Mouse (Mus musculus) forebrain, embryonic 10.5 days (tissue): ENCODE data around the gene Ikzf4. TPM values are rescaled to one million over a fixed set of nuclear protein-coding genes. Genes with fewer than 3 reads are reported as not detected.
"Not testable (repeated sequence)": the region's sequence is repeated elsewhere in the genome, so short reads cannot be mapped to it uniquely, and the experiment has no call there.

Source experiments
- DNase-seq: peaks from one replicate; pipeline ENCODE4 v3.0.0-alpha.2; 2017; ENCODE audit warnings: low spot score; ENCODE audit errors: extremely low spot score
- H3K27ac ChIP-seq: fragments of 300-500 bp; sonication (generic); 2 replicates; pipeline ENCODE4 v1.5.1; 2016; ENCODE audit warnings: mild to moderate bottlenecking
- H3K27me3 ChIP-seq: fragments of 300-500 bp; sonication (generic); 2 replicates; pipeline ENCODE4 v1.6.1; 2016; ENCODE audit warnings: mild to moderate bottlenecking; ENCODE audit not compliant: poor library complexity, severe bottlenecking
- H3K36me3 ChIP-seq: fragments of 300-500 bp; sonication (generic); replicated peaks from 2 replicates; pipeline ENCODE4 v1.6.1; 2016; ENCODE audit warnings: mild to moderate bottlenecking, moderate library complexity
- H3K4me1 ChIP-seq: fragments of 300-500 bp; sonication (generic); 2 replicates; pipeline ENCODE4 v1.6.1; 2016
- H3K4me3 ChIP-seq: fragments of 300-500 bp; sonication (generic); 2 replicates; pipeline ENCODE4 v1.5.1; 2016; ENCODE audit warnings: mild to moderate bottlenecking, moderate library complexity
- H3K9me3 ChIP-seq: fragments of 300-500 bp; sonication (generic); 2 replicates; pipeline ENCODE4 v1.6.1; 2016; ENCODE audit warnings: mild to moderate bottlenecking, moderate library complexity
- WGBS: fragments of 180-500 bp; shearing (Covaris S2); methylation state at CpG from one replicate; pipeline ENCODE4 v1.1.7; 2016; 5-methylcytosine and 5-hydroxymethylcytosine counted together
- polyA plus RNA-seq: library from polyadenylated mRNA; unstranded; fragments of >200 nt; fragmentation: Nextera tagmentation; extraction: Ambion mirVana; gene quantifications from 2 replicates; pipeline ENCODE4 v1.2.1, GENCODE M21; 2016

Ikzf4 gene
- polyA plus RNA-seq, 1 experiment from 2014 or later: 3.9 TPM

- Histone ChIP-seq H3K36me3 (peaks cover 33% of the 10 kb centered on the region), H3K4me1 (peaks cover 2% of the 10 kb centered on the region), H3K27me3 (peaks cover 6% of the 10 kb centered on the region; the same call in 1 of the 2 replicates), H3K9me3 (no peaks in the 10 kb centered on the region), H3K4me3 (no peak overlapping the region), H3K27ac (no peak overlapping the region)
- WGBS: 16% methylated on average over 6 of the region's 6 CpGs
- DNase-seq: no peak
Measured at GRCm38 (mm10) chr10:128631571-128631970, 14.2 kb downstream of the Ikzf4 start.

DNA sequence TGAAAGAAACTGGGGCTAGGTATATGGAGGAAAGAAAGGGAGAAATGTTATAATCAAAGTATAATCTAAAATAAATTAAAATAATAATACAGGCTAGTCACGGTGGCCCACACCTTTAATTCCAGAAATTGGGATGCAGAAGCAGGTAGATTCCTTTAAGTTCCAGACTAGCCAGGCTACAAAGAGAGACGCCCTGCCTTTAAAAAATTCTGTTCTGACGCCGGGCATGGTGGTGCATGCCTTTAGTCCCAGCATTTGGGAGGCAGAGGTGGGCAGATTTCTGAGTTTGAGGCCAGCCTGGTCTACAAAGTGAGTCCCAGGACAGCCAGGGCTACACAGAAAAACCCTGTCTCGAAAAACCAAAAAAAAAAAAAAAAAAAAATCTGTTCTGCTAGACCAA is 15.5 kb downstream of the Ikzf4 start:
- not testable (repeated sequence) for H3K27ac ChIP-seq, H3K9me3 ChIP-seq, H3K27me3 ChIP-seq, H3K4me1 ChIP-seq, DNase-seq, H3K4me3 ChIP-seq
- WGBS: 83% methylated on average over 5 of the region's 5 CpGs
- H3K36me3 ChIP-seq: peaks cover 23% of the 10 kb centered on the region

- peaks cover 9% of the 10 kb centered on the region for H3K4me1 ChIP-seq
- WGBS: 91% methylated on average over 2 of the region's 2 CpGs
- no peak overlapping the region for H3K27ac ChIP-seq
- peaks cover 24% of the 10 kb centered on the region for H3K36me3 ChIP-seq
- no peaks in the 10 kb centered on the region for H3K9me3 ChIP-seq
- DNase-seq: no peak
- H3K27me3 ChIP-seq: no peaks in the 10 kb centered on the region
- no peak overlapping the region for H3K4me3 ChIP-seq
Measured at GRCm38 (mm10) chr10:128629746-128630145, 16.0 kb downstream of the Ikzf4 start.

DNA sequence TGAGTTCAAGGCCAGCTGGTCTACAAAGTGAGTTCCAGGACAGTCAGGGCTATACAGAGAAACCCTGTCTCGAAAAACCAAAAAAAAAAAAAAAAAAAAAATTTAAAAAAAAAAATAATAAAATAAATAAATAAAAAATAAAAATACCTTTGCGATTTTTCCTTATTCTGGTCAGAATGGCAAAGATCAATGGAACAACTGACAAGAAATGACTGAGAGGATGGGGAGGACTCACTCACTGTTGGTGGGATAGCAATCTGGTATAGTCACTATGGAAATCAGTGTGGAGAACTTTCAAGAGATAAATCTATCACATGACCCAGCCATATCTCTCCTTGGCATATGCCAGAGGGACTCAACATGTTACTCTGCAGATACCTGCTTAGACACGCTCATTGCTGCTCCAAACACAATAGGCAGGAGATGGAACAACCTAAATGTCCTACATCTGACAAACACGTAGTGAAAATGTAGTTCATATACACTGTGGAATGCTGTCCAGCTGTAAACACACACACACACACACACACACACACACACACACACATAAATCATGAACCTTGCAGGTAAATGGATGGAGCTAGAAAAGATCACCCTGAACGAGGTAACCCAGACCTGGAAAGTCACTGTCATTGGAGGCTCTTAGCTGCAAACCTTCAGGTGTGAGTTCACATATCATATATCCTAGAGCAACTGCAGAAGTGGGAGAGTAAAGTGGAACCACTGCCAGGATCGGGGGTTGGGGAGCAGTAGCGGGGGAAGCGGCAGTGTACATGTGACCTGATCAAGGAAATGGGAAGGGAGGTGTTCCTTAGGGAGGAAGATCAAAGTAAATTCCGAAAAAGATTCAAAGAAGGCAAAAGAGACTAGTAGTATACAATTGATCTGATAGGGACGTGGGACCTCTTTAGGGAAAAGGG is 18.1 kb downstream of the Ikzf4 start:
- no peak for DNase-seq
- H3K4me1 ChIP-seq: peaks cover 10% of the 10 kb centered on the region
- no peak overlapping the region for H3K4me3 ChIP-seq
- H3K27me3 ChIP-seq: no peaks in the 10 kb centered on the region
- peaks cover 30% of the 10 kb centered on the region for H3K36me3 ChIP-seq
- 87% methylated on average over 10 of the region's 10 CpGs for whole genome bisulfite sequencing
- no peaks in the 10 kb centered on the region for H3K9me3 ChIP-seq
- H3K27ac ChIP-seq: no peak overlapping the region

GRCm38 (mm10) chr10:128626311-128627310 is 19.2 kb downstream of the Ikzf4 start, which contains the start of gene Rps26:
TSS of gene Rps26 (minus strand) at chr10:128626747.
- peaks cover 10% of the 10 kb centered on the region for H3K4me1 ChIP-seq
- no peaks in the 10 kb centered on the region for H3K27me3 ChIP-seq
- peak within 1 kb of the TSS; percentile 94 for H3K27ac ChIP-seq
- DNase-seq: peak; percentile 84
- peaks cover 35% of the 10 kb centered on the region for H3K36me3 ChIP-seq
- 1% methylated on average over 40 of the region's 40 CpGs for WGBS
- no peaks in the 10 kb centered on the region for H3K9me3 ChIP-seq
- H3K4me3 ChIP-seq: peak within 1 kb of the TSS; percentile 71

DNA sequence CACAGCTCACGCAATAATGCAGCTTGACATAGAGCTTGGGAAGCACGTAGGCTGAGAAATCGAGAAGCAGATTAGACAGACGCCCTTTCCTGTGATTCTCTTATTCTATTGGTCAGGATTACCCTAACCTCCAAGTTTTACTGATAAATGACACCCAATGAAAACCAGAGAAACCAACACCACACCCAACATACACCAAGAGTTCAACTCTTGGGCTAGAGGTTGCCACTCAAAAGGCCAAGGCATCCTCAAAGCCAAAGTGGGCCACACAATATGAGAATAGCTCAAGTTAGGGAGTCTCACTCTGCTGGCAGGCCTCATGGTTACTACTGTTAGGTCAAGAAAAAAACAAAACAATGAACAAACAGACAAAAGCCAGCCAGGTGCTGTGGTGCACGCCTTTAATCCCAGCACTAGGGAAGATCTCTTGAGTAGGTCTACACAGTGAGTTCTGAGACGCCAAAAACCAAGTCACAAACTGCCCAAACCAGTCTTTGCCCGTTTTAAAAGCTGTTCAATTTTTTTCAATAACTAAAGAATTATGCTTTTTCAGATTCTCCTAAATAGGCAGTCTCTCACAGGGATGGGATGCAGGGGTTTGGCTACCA is 20.4 kb downstream of the Ikzf4 start:
- Histone ChIP-seq H3K27me3 (no peaks in the 10 kb centered on the region), H3K27ac (peak overlapping the region; percentile 94), H3K36me3 (peaks cover 35% of the 10 kb centered on the region), H3K4me1 (peaks cover 10% of the 10 kb centered on the region), H3K4me3 (peak overlapping the region; percentile 71), H3K9me3 (no peaks in the 10 kb centered on the region)
- DNase-seq: no peak
- 44% methylated on average over 7 of the region's 7 CpGs for WGBS

GRCm38 (mm10) chr10:128623106-128623613 is 22.6 kb downstream of the Ikzf4 start:
- H3K36me3 ChIP-seq: peaks cover 35% of the 10 kb centered on the region
- not testable (repeated sequence) for DNase-seq, H3K27me3 ChIP-seq, H3K4me3 ChIP-seq, H3K9me3 ChIP-seq, H3K27ac ChIP-seq
- 84% methylated on average over 4 of the region's 4 CpGs for WGBS
- peaks cover 10% of the 10 kb centered on the region for H3K4me1 ChIP-seq

GRCm38 (mm10) chr10:128622702-128623101 is 23.1 kb downstream of the Ikzf4 start:
- H3K36me3 ChIP-seq: peaks cover 35% of the 10 kb centered on the region
- H3K27ac ChIP-seq: no peak overlapping the region
- DNase-seq: no peak
- no peaks in the 10 kb centered on the region for H3K9me3 ChIP-seq
- WGBS: 83% methylated on average over 4 of the region's 4 CpGs
- H3K4me3 ChIP-seq: no peak overlapping the region
- no peaks in the 10 kb centered on the region for H3K27me3 ChIP-seq
- H3K4me1 ChIP-seq: peaks cover 10% of the 10 kb centered on the region

- no peak for DNase-seq
- 77% methylated on average over 3 of the region's 3 CpGs for WGBS
- Histone ChIP-seq H3K27me3 (no peaks in the 10 kb centered on the region), H3K27ac (no peak overlapping the region), H3K4me1 (peaks cover 10% of the 10 kb centered on the region), H3K36me3 (peaks cover 35% of the 10 kb centered on the region), H3K9me3 (no peaks in the 10 kb centered on the region), H3K4me3 (no peak overlapping the region)
Measured at GRCm38 (mm10) chr10:128621986-128622520, 23.7 kb downstream of the Ikzf4 start.

DNA sequence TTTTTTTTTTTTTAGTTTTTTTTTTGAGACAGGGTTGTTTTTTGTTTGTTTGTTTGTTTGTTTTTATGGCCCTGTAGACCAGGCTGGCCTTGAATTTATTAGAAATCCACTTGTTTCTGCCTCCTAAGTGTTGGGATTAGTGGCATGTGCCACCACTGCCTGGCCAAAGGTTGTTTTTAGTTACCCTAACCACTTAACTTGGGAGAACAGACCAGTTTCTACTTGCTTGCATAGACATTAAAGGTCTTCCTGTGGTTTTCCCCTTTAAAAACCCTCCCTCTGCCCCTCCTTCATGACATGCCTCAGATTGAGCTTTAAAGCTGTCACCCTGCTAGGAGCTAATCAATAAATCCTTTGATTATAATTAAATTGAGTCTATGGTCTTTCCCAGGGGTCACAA is 25.6 kb downstream of the Ikzf4 start:
- no peak overlapping the region for H3K4me3 ChIP-seq
- H3K36me3 ChIP-seq: peaks cover 31% of the 10 kb centered on the region
- H3K9me3 ChIP-seq: no peaks in the 10 kb centered on the region
- no peak for DNase-seq
- H3K4me1 ChIP-seq: peaks cover 7% of the 10 kb centered on the region
- H3K27me3 ChIP-seq: no peaks in the 10 kb centered on the region
- no peak overlapping the region for H3K27ac ChIP-seq

- H3K4me1 ChIP-seq, DNase-seq: not testable (repeated sequence)
Measured at GRCm38 (mm10) chr10:128619148-128619547, 26.6 kb downstream of the Ikzf4 start.

GRCm38 (mm10) chr10:128618570-128618969 is 27.2 kb downstream of the Ikzf4 start:
- no peaks in the 10 kb centered on the region for H3K9me3 ChIP-seq

More at GRCm38 (mm10) chr10:128619148-128619547, 26.6 kb downstream of the Ikzf4 start:
- H3K4me3 ChIP-seq, H3K27ac ChIP-seq, H3K9me3 ChIP-seq, H3K27me3 ChIP-seq: not testable (repeated sequence)
- H3K36me3 ChIP-seq: peaks cover 20% of the 10 kb centered on the region
- WGBS: 87% methylated on average over 5 of the region's 5 CpGs

More at GRCm38 (mm10) chr10:128618570-128618969, 27.2 kb downstream of the Ikzf4 start:
- no peak overlapping the region for H3K27ac ChIP-seq
- H3K27me3 ChIP-seq: peaks cover 2% of the 10 kb centered on the region; the same call in 1 of the 2 replicates
- H3K36me3 ChIP-seq: peaks cover 14% of the 10 kb centered on the region
- H3K4me1 ChIP-seq: no peaks in the 10 kb centered on the region
- H3K4me3 ChIP-seq: no peak overlapping the region
- 91% methylated on average over 1 of the region's 1 CpGs for WGBS
- no peak for DNase-seq
